Mouse (Mus musculus) layer of hippocampus, adult 9-10 months (tissue): ENCODE measurements around the gene Grin3b.

Experiments used
- DNase-seq: peaks from one replicate; pipeline ENCODE4 v3.0.0; 2022; ENCODE audit warnings: low spot score

The Grin3b gene

GRCm38 (mm10) chr10:79970415-79971182, at the start of gene Grin3b:
TSS of gene Grin3b (plus strand) at chr10:79970715.
- DNase-seq = no peak

- DNase-seq = no peak
Measured at GRCm38 (mm10) chr10:79920958-79921535, 49.5 kb upstream of the Grin3b start, which contains the start of gene R3hdm4. TSS of gene R3hdm4 (minus strand) at chr10:79921208.

GRCm38 (mm10) chr10:79921572-79921971, 48.9 kb upstream of the Grin3b start:
- no peak for DNase-seq

- DNase-seq = peak; percentile 97
Measured at GRCm38 (mm10) chr10:79924998-79925784, 45.3 kb upstream of the Grin3b start.

- no peak for DNase-seq
Measured at GRCm38 (mm10) chr10:79925785-79926490, 44.6 kb upstream of the Grin3b start.

- DNase-seq = peak; percentile 68
Measured at GRCm38 (mm10) chr10:79926491-79927323, 43.8 kb upstream of the Grin3b start, which contains the start of gene Arid3a. TSS of gene Arid3a (plus strand) at chr10:79927043.

GRCm38 (mm10) chr10:79927324-79928029, 43.0 kb upstream of the Grin3b start:
- DNase-seq = peak; percentile 39

- no peak for DNase-seq
Measured at GRCm38 (mm10) chr10:79928030-79928694, 42.4 kb upstream of the Grin3b start.

GRCm38 (mm10) chr10:79928907-79929701, 41.4 kb upstream of the Grin3b start:
- DNase-seq = no peak

GRCm38 (mm10) chr10:79929967-79930825, 40.3 kb upstream of the Grin3b start:
- DNase-seq = no peak

- no peak for DNase-seq
Measured at GRCm38 (mm10) chr10:79930826-79931186, 39.7 kb upstream of the Grin3b start.

GRCm38 (mm10) chr10:79931797-79932196, 38.7 kb upstream of the Grin3b start:
- DNase-seq = no peak

GRCm38 (mm10) chr10:79932736-79933135, 37.8 kb upstream of the Grin3b start:
- no peak for DNase-seq

- DNase-seq = no peak
Measured at GRCm38 (mm10) chr10:79933145-79933679, 37.3 kb upstream of the Grin3b start.

GRCm38 (mm10) chr10:79933861-79934260, 36.7 kb upstream of the Grin3b start:
- no peak for DNase-seq

GRCm38 (mm10) chr10:79934272-79934721, 36.2 kb upstream of the Grin3b start:
- no peak for DNase-seq

- DNase-seq = no peak
Measured at GRCm38 (mm10) chr10:79934794-79935569, 35.5 kb upstream of the Grin3b start.
